Mouse (Mus musculus) urinary bladder, postnatal 10 days (tissue): ENCODE measurements around the gene Robo1.

Experiments used
- DNase-seq: peaks from one replicate; pipeline ENCODE4 v3.0.0; 2022; ENCODE audit warnings: low spot score

The Robo1 gene

GRCm38 (mm10) chr16:72828381-72828780 is 520.3 kb downstream of the Robo1 start:
- no peak for DNase-seq

DNA sequence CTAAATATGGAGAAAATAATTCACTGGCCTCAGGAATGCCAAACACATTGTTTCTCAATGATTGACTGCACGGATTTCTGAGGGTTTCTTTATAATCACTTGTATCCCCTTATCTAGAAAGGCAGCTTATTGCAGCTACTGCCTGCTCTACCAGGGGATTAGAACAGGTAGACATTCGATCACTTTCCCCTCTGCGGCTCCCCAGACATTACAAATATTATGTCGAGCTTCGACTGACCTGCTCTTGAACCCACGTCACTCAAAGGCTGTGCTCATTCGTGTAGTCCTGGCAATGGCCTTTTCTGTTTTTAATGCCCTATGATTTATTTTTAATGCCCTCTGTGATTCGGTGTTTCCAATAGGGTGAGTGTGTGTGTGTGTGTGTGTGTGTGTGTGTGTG is 521.4 kb downstream of the Robo1 start:
- DNase-seq = no peak

DNA sequence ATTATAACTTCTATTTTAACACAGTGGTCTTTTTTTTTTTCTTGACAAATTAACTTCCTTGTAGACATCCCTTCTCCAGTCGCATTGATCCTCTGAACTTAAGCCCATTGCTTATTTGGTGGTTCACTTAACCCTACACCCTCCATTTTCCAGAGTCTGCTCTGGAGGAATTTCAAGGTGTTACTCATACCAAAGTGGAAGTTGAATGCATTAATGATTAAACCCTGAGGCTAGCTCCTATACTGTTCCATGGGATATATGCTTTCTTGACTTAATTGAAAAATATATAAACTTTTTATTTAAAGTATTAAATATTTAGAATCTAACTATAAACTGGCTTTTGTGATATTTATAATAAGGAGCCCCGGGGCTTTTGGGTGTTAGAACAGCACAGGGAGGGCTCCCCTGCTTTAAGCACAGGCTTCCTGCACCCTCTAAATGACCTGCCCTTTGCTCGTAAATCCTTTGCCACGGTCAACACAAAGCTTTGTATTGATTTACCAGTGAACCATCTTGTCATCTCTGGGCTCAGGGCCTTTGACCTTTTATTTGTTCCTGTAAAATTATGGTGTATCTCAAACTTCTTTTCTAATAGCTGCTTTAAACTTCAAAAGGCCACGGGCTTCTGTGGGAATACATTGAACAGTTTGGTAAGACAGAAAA is 522.4 kb downstream of the Robo1 start:
- no peak for DNase-seq

- DNase-seq = no peak
Measured at GRCm38 (mm10) chr16:72834266-72834665, 526.2 kb downstream of the Robo1 start.

DNA sequence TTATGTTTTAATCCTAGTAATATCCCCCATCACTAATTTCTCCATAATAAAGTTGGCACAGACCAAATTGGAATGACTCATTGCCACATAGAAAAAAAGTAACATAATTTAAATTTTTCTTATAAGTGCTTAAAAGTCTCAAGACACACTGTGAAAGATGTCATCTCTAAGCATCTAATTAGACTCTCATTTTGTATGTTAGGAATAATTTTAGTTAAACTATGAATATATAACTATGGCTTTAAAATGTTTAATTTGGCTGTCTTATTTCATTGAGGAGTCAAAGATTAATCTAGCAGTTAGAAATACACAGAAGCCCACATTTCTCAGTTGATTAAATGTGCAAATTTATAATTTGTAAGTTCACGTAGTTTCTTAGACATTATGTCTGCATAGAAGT is 530.9 kb downstream of the Robo1 start:
- no peak for DNase-seq

DNA sequence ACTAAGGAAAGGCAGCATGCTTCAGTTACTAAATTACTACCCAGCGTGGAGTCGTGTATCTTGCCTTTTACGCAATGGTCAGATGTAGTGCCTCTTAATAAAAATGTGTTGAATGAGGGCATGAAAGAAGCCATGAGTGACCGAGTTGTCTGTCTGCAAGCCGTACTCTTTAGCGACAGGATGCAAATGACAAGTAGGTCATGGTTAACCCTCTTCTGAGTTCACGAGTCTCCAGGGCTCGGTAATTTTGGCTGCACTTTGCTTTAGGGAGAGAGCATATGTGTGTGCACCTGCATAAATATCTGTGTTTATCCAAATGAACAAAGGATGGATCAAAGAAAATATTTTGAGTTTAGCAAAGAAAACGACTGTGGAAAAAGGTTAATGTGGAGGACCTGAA is 533.0 kb downstream of the Robo1 start:
- DNase-seq = no peak

GRCm38 (mm10) chr16:72854101-72854500 is 546.0 kb downstream of the Robo1 start:
- no peak for DNase-seq

DNA sequence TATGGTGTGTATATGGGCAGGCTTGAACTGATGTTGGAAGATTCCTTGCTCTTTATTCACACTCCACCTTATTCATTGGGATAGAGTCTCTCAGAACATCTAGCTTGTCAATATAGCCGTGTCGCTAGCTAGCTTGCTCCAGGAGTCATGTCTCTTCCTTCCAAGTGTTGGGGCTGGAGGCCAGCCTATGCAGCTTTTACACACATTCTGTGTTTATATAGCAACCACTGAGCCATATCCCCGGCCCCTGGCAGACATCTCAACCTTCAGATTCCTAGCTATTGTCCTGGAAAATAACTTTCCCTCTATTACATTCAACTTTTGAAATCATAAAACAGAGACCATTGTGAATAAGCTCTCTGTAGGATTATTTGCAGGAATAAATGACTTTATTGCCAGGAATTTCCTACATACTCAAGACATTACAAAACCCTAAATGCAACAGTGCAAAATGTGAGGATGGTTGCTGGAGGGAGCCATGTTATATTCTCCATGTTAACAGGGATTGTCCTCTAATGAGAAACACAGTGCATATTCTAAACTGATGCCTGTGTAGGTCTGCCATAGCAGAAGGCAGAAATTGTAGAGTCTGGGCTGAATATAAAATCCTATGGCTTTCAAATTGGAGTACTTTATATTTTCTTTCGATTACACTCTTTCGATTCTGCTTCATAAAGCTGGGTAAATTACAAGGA is 546.9 kb downstream of the Robo1 start:
- no peak for DNase-seq

DNA sequence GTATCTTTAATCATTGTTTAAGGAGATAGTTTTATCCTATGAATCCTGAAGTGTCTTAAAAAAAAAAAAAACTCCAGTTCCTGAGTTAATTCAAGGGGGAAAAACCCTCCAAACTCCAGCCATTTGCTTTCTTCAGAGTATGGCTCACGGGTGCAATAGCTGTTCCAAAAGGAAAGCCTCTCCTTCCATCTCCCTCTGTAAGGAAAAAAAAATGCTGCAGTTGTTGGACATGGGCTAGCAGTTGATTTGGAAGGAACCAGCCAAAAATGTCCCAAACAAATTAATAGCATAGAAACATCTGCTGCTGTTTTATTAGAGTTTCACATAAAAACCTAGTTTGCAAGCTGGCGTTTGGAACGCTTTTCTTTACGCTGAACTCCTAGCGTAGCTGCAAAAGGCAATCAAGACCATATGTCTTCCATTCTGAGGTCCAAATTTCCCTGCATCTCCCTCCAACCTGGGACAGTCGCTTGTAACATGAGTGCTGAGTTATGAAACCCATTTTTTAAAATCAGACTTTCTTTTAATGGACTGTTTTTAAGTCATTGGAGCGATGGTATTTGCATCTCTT is 553.7 kb downstream of the Robo1 start:
- DNase-seq = no peak

GRCm38 (mm10) chr16:72866011-72866410 is 557.9 kb downstream of the Robo1 start:
- DNase-seq = no peak

GRCm38 (mm10) chr16:72874934-72875732 is 567.0 kb downstream of the Robo1 start:
- no peak for DNase-seq

GRCm38 (mm10) chr16:72888108-72888507 is 580.0 kb downstream of the Robo1 start:
- DNase-seq = no peak

GRCm38 (mm10) chr16:72889401-72889800 is 581.3 kb downstream of the Robo1 start:
- no peak for DNase-seq

- DNase-seq = no peak
Measured at GRCm38 (mm10) chr16:72897125-72897524, 589.0 kb downstream of the Robo1 start.

- DNase-seq = no peak
Measured at GRCm38 (mm10) chr16:72908895-72909294, 600.8 kb downstream of the Robo1 start.

- no peak for DNase-seq
Measured at GRCm38 (mm10) chr16:72913134-72913533, 605.0 kb downstream of the Robo1 start.

DNA sequence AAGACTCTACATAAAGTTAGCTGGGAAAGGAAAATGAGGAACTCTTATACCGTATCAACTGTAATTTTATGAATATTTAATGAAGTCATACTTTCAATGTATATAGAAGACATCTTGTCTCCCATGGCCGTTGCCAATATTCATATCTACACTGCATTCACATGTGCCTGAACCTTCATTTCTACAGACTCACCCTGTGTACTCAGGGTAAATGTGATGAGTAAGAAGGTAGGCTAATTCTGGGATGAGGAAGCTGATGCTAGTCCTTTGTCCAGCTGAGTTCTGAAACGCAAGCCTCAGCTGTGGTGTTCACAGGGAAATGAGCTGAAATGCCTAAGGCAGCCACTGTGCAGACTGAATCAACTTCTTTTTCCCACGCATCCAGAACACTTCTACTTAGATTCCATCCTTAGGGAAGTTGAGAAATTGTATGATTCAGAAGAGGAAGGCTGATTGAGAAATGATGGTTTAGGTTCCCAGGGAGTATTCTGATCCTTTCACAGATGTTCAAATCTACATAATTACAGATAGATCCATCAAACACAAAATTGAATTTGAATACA is 606.0 kb downstream of the Robo1 start:
- no peak for DNase-seq

GRCm38 (mm10) chr16:72920013-72920412 is 611.9 kb downstream of the Robo1 start:
- no peak for DNase-seq

- no peak for DNase-seq
Measured at GRCm38 (mm10) chr16:72924423-72925224, 616.5 kb downstream of the Robo1 start.

DNA sequence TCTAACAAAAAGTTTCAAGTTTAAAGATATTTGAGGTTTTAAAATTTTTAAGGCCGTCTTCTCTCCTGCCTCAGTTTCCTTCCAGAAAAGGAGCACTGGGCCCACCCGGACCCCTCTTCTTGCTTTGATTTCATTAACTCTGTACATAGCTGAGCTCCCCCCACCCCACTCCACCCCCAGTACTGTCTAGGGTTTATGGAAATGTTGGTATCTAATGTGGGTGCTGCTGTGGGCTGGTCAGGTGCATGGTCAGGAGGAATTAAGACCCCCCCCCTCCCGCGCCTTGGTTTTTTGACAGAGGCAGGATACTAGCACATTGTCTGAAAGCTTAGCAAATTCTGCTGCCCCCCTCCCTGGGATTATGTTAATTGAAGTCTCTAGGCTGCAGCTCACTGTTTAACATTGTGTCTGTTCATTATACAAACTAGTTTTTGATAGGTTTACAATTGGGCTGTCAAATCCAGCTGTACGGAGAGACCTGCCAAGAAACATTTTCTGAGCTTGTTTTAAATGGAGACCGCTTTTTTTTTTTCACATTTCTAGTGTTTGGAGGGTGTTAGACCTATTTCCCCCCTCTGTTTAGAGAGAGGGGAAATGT is 620.5 kb downstream of the Robo1 start:
- DNase-seq = no peak

DNA sequence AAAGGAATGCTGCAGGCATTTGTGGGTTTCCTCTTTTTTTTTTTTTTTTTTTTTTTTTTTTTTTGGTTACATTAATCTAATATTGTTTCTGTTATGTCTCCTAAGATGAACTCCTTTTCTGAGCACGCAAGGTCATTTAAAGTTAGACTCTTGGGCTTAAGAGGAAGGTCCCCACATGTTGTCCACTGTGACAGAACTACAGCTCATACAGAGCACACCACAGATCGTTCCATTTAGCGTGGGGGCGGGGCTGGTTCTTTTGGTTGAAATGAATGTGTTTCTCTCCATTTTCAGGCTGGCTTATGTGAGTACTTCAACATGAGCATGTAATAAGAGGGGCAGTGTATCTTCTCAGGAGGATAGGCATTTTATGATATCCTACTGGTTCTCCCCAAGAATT is 622.8 kb downstream of the Robo1 start:
- DNase-seq = no peak
